Mouse (Mus musculus) CH12.LX (cell line): ENCODE results near the gene Gm43302. TPM values are rescaled to one million over a fixed set of nuclear protein-coding genes. Genes with fewer than 3 reads are reported as not detected.
"Not testable (repeated sequence)": the region's sequence is repeated elsewhere in the genome, so short reads cannot be mapped to it uniquely, and the experiment has no call there.

Experiments used
- DNase-seq: peaks from one replicate; pipeline ENCODE4 v3.0.0-alpha.2; 2013; ENCODE audit errors: extremely low read depth
- H3K27ac ChIP-seq: 2 replicates; pipeline ENCODE4 v1.5.1; 2012; ENCODE audit warnings: low read depth, mild to moderate bottlenecking, control low read depth, moderate library complexity; ENCODE audit not compliant: insufficient read depth
- H3K27me3 ChIP-seq: replicated peaks from 2 replicates; pipeline ENCODE3; 2012; ENCODE audit warnings: inconsistent platforms
- H3K36me3 ChIP-seq, 2 experiments: replicated peaks in 1 of 2; 2 replicates each; pipeline versions ENCODE3 to v1.6.1; 2012; ENCODE audit warnings: inconsistent platforms in 1 of 2, low read length in 1 of 2, mild to moderate bottlenecking in 1 of 2, mixed read lengths in 1 of 2, moderate library complexity in 1 of 2; ENCODE audit not compliant: control insufficient read depth in 1 of 2, insufficient read depth in 1 of 2
- H3K4me1 ChIP-seq, 2 experiments: 2 replicates each; pipeline ENCODE4 v1.6.1; 2012; ENCODE audit warnings: inconsistent platforms in 1 of 2, moderate library complexity in 1 of 2; ENCODE audit not compliant: insufficient read depth in 2 of 2, control insufficient read depth in 1 of 2
- H3K4me2 ChIP-seq: 2 replicates; pipeline ENCODE4 v1.6.1; 2012; ENCODE audit warnings: low read depth, mild to moderate bottlenecking, control low read depth; ENCODE audit not compliant: poor library complexity, insufficient read depth, severe bottlenecking
- H3K4me3 ChIP-seq, 3 experiments: fragments of 150-350 bp in 1 of 3; sonication (generic) in 1 of 3; replicated peaks in 1 of 3; 2 replicates each; pipeline versions ENCODE3 to v1.5.1; 2011 to 2012; ENCODE audit warnings: low read depth in 2 of 3, low read length in 2 of 3, mild to moderate bottlenecking in 2 of 3, moderate library complexity in 2 of 3, control low read depth in 1 of 3, improper control_type of control experiment in 1 of 3, inconsistent platforms in 1 of 3, mixed read lengths in 1 of 3; ENCODE audit not compliant: poor library complexity in 1 of 3
- H3K79me2 ChIP-seq: replicated peaks from 2 replicates; pipeline ENCODE4 v1.6.1; 2012; ENCODE audit warnings: mild to moderate bottlenecking, moderate library complexity; ENCODE audit not compliant: control insufficient read depth, poor library complexity, insufficient read depth, severe bottlenecking; ENCODE audit errors: extremely low read depth
- H3K9ac ChIP-seq: 2 replicates; pipeline ENCODE4 v1.6.1; 2012; ENCODE audit warnings: low read depth, mild to moderate bottlenecking, control low read depth, moderate library complexity; ENCODE audit not compliant: insufficient read depth
- H3K9me3 ChIP-seq: replicated peaks from 2 replicates; pipeline ENCODE3; 2012; ENCODE audit warnings: low read length, inconsistent platforms, mixed read lengths
- CHD1 ChIP-seq: IDR thresholded peaks from 2 replicates; pipeline ENCODE4 v1.6.1; 2012; ENCODE audit warnings: low read depth, low read length, improper control_type of control experiment, inconsistent platforms
- CHD2 ChIP-seq: IDR thresholded peaks from 2 replicates; pipeline ENCODE4 v1.6.1; 2011; ENCODE audit warnings: low read length, improper control_type of control experiment
- CTCF ChIP-seq, 2 experiments: IDR thresholded peaks in 1 of 2; conservative IDR thresholded peaks in 1 of 2; 2 replicates each; pipeline ENCODE4 v1.5.1; 2011 to 2012; ENCODE audit warnings: low read depth in 2 of 2, low read length in 2 of 2, improper control_type of control experiment in 1 of 2, inconsistent platforms in 1 of 2, mild to moderate bottlenecking in 1 of 2, moderate library complexity in 1 of 2
- E2F4 ChIP-seq: IDR thresholded peaks from 2 replicates; pipeline ENCODE4 v1.6.1; 2011; ENCODE audit warnings: low read depth, low read length, improper control_type of control experiment; ENCODE audit not compliant: insufficient replicate concordance
- ELF1 ChIP-seq: IDR thresholded peaks from 2 replicates; pipeline ENCODE4 v1.6.1; 2014; ENCODE audit warnings: low read depth, mild to moderate bottlenecking, inconsistent platforms, low read length, improper control_type of control experiment
- ETS1 ChIP-seq: conservative IDR thresholded peaks from 2 replicates; pipeline ENCODE4 v1.6.1; 2012; ENCODE audit warnings: low read depth, mild to moderate bottlenecking, inconsistent platforms, low read length, improper control_type of control experiment, moderate library complexity
- GABPA ChIP-seq: IDR thresholded peaks from 2 replicates; pipeline ENCODE4 v1.6.1; 2012; ENCODE audit warnings: low read depth, low read length, improper control_type of control experiment, inconsistent platforms; ENCODE audit not compliant: insufficient replicate concordance
- HCFC1 ChIP-seq: IDR thresholded peaks from 2 replicates; pipeline ENCODE4 v1.6.1; 2012; ENCODE audit warnings: low read depth, mild to moderate bottlenecking, inconsistent platforms, low read length, improper control_type of control experiment
- IRF4 ChIP-seq: IDR thresholded peaks from 2 replicates; pipeline ENCODE4 v1.6.1; 2014; ENCODE audit warnings: low read depth, mild to moderate bottlenecking, inconsistent platforms, low read length, improper control_type of control experiment
- JUN ChIP-seq: IDR thresholded peaks from 2 replicates; pipeline ENCODE4 v1.6.1; 2011; ENCODE audit warnings: low read depth, mild to moderate bottlenecking, low read length, improper control_type of control experiment, moderate library complexity; ENCODE audit not compliant: insufficient read depth
- KAT2A ChIP-seq: IDR thresholded peaks from 2 replicates; pipeline ENCODE4 v1.6.1; 2012; ENCODE audit warnings: low read length, improper control_type of control experiment, inconsistent platforms; ENCODE audit not compliant: insufficient replicate concordance
- MAFK ChIP-seq: IDR thresholded peaks from 2 replicates; pipeline ENCODE4 v1.6.1; 2011; ENCODE audit warnings: low read length, improper control_type of control experiment; ENCODE audit not compliant: insufficient replicate concordance
- MYC ChIP-seq: IDR thresholded peaks from 2 replicates; pipeline ENCODE4 v1.6.1; 2011; ENCODE audit warnings: low read depth, mild to moderate bottlenecking, improper control_type of control experiment, low read length
- PAX5 ChIP-seq: IDR thresholded peaks from 2 replicates; pipeline ENCODE4 v1.6.1; 2012; ENCODE audit warnings: low read length, inconsistent platforms, mixed read lengths
- RAD21 ChIP-seq: IDR thresholded peaks from 2 replicates; pipeline ENCODE4 v1.6.1; 2011; ENCODE audit warnings: low read depth, mild to moderate bottlenecking, low read length, improper control_type of control experiment, moderate library complexity
- SMC3 ChIP-seq: IDR thresholded peaks from 2 replicates; pipeline ENCODE4 v1.6.1; 2011; ENCODE audit warnings: low read depth, low read length, improper control_type of control experiment
- TBP ChIP-seq: conservative IDR thresholded peaks from 2 replicates; pipeline ENCODE4 v1.6.1; 2011; ENCODE audit warnings: low read depth, low read length, improper control_type of control experiment
- TCF12 ChIP-seq: IDR thresholded peaks from 2 replicates; pipeline ENCODE4 v1.6.1; 2014; ENCODE audit warnings: low read depth, mild to moderate bottlenecking, inconsistent platforms, low read length, improper control_type of control experiment
- USF1 ChIP-seq: IDR thresholded peaks from 2 replicates; pipeline ENCODE4 v1.6.1; 2014; ENCODE audit warnings: low read depth, mild to moderate bottlenecking, inconsistent platforms, low read length, improper control_type of control experiment
- USF2 ChIP-seq: conservative IDR thresholded peaks from 2 replicates; pipeline ENCODE4 v1.6.1; 2011; ENCODE audit warnings: low read depth, low read length, improper control_type of control experiment
- ZC3H11A ChIP-seq: IDR thresholded peaks from 2 replicates; pipeline ENCODE4 v1.6.1; 2012; ENCODE audit warnings: low read depth, mild to moderate bottlenecking, inconsistent platforms, low read length, improper control_type of control experiment
- ZKSCAN1 ChIP-seq: IDR thresholded peaks from 2 replicates; pipeline ENCODE4 v1.6.1; 2012; ENCODE audit warnings: low read depth, inconsistent platforms, low read length, improper control_type of control experiment, borderline replicate concordance
- ZMIZ1 ChIP-seq: IDR thresholded peaks from 2 replicates; pipeline ENCODE4 v1.6.1; 2012; ENCODE audit warnings: low read depth, mild to moderate bottlenecking, inconsistent platforms, low read length, improper control_type of control experiment
- dilution Hi-C: fragments of 300-500 bp; cut with MboI; formaldehyde crosslinking; loops from 2 replicates; pipeline ENCODE4 v1.14.3; 2020; ENCODE audit warnings: low sequenced_read_pairs; ENCODE audit not compliant: extremely low pct_unique_long_range_greater_than_20kb, extremely low pct_ligation_motif_present
- in situ Hi-C: fragments of 300-500 bp; cut with MboI; formaldehyde crosslinking; loops from 3 replicates; pipeline ENCODE4 v1.14.3; 2019; ENCODE audit warnings: low sequenced_read_pairs, low pct_ligation_motif_present, low pct_unique_long_range_greater_than_20kb, mixed read lengths
- polyA plus RNA-seq: library from polyadenylated mRNA; unstranded; fragments of >175 nt; gene quantifications from 2 replicates; pipeline ENCODE4 v1.2.1, GENCODE M21; 2012; ENCODE audit warnings: low read depth; ENCODE audit not compliant: insufficient read length
- total RNA-seq, 2 experiments: library from RNA; depleted of rRNA; stranded (reverse); fragments of 300-350 nt in 1 of 2; fragments of >200 nt in 1 of 2; gene quantifications; 2 replicates each; pipeline ENCODE4 v1.2.3; 2012 to 2014

Gene Gm43302
- 0.08 and 0.21 TPM in 2 replicates for total RNA-seq (2012; rRNA removed)
- total RNA-seq (2014; rRNA removed) = 0.14 and 0.44 TPM in 2 replicates
- polyA plus RNA-seq = 0.93 TPM in 1 of 2 replicates, not detected in the other

DNA sequence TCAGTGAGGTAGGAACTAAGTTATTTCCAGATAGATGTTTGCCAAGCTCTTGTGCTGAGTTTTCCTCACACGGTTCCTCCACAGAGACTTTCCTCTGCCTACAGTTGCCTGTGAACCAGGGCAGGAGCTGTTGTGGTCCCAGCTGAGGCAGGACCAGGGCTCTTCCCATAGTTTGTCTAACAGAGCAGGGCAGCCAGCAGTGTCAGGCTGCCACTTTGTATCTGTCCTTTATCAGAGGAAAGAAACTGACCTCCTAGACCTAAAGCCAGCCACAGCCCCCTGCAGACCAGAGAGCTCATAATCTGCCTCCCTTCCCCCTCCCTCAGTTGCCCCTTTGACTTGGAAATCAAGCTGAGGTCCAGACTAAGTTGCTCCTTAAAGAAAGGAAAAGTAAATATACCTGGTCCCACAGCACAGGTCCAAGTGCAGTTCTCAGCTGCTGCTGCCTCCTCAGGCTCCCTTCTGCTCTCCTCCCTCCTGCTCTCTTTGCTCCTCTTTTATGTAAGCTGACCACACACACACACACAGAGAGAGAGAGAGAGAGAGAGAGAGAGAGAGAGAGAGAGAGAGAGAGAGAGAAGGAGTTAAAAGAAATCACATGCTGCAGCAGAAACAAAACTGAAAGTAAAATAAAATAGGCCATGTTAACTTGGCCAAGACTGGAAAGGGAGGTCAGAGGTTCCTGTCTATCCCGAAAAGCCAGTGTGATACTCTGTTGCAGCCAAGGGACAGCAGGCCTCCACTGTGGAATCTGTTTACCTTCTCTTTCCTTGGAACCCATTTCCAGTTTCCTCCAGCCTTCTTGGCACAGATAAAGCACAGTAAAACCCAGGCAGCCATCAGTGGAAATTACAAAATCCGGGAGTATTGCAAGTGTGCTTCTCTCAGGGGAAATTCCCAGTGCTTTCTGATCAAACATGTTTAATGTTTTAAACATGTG, at the start of gene Gm43302, which contains the start of gene Gbp6:
Gene Gm43302 (minus strand): TSS at position 470 of the 940 bp plus-strand sequence.
Gene Gbp6 (minus strand): TSS at position 473 of the 940 bp plus-strand sequence.
- DNase-seq, H3K4me1 ChIP-seq, H3K9me3 ChIP-seq, H3K79me2 ChIP-seq, H3K27me3 ChIP-seq, in situ Hi-C loops, H3K27ac ChIP-seq, dilution Hi-C loops, H3K36me3 ChIP-seq: not testable (repeated sequence)
- Histone ChIP-seq H3K9ac (peak within 1 kb of the TSS; percentile 68), H3K4me3 (peak within 1 kb of the TSS; percentile 7 to 35 (median 28)), H3K4me2 (peak within 1 kb of the TSS; percentile 94)
- TF ChIP-seq ETS1 = peak; percentile 23; the same call in 1 of the 2 replicates

DNA sequence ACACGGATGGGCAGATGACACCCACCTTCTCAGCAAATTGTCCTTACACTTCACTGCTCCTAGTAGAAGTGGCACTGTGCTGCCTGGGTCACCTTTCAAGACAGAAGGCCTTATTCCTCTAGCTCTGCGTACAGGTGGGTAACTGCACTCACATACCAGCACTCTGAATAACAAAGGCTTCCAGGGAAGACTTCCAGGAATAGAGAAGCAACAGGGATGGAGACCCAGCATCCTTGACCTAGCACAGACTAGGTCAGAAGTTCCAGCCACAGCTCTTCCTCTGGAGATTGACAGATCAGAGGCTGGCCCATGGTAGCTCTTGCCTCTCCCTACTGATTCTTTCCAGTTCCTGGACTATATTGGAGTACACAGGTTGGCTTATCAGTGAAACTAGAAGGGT, 47.8 kb upstream of the Gm43302 start:
- in situ Hi-C loops = no loop called here
- H3K4me2 ChIP-seq = no peak overlapping the region

DNA sequence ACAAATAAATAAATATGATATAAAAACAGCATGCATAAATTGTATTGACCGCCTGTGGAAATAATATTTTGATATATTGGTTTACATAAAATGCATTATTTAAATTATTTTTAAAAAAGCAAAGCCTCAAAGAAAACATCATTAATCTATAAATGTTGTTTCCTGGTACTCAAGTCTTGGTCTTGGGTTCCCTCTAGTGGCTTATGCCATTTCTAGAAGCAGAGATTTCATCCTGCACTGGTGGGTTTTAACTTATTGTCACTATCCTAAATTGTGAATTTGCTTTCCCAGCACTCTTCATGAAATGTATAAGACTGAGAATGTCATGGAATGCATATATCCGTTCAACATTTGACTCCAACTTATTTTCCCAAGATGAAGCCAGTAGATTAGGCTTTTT, 29.0 kb upstream of the Gm43302 start:
- Histone ChIP-seq H3K4me1 (no peaks in the 10 kb centered on the region), H3K4me2 (no peak overlapping the region), H3K79me2 (no peaks in the 10 kb centered on the region), H3K27ac (no peak overlapping the region), H3K9me3 (no peaks in the 10 kb centered on the region), H3K4me3 (no peak overlapping the region), H3K27me3 (no peaks in the 10 kb centered on the region), H3K9ac (no peak overlapping the region), H3K36me3 (no peaks in the 10 kb centered on the region)
- dilution Hi-C loops = no loop called here
- DNase-seq = no peak
- TF ChIP-seq JUN = no peak
- no peak for TF ChIP-seq GABPA
- TF ChIP-seq ZMIZ1 = no peak
- peak; percentile 58 for TF ChIP-seq SMC3
- peak; percentile 82 for TF ChIP-seq RAD21
- TF ChIP-seq ZKSCAN1 = no peak
- TF ChIP-seq CTCF (conservative IDR thresholded peaks at IDR 0.05 in 1 of 2, IDR thresholded peaks at IDR 0.05 in 1 of 2; ENCODE audit: low read depth in 2 of 2, low read length in 2 of 2) = peak in 1 of 2 experiments; percentile 72; a peak in 3 of 4 replicates
- peak; percentile 16; the same call in 1 of the 2 replicates for TF ChIP-seq ZC3H11A
- TF ChIP-seq MAFK = no peak
- in situ Hi-C loops = loop anchor here (25.0 kb wide), 2 partner anchors 335 to 985 kb away; partner anchors contain the start of genes Abcg3 and Mepe

More for the DNA sequence above, 47.8 kb upstream of the Gm43302 start:
- no peaks in the 10 kb centered on the region for H3K79me2 ChIP-seq
- no peaks in the 10 kb centered on the region for H3K9me3 ChIP-seq
- peaks cover 0 to 20% of the 10 kb centered on the region in 2 experiments; a peak in 2 of 4 replicates for H3K4me1 ChIP-seq
- dilution Hi-C loops = no loop called here
- no peak overlapping the region for H3K9ac ChIP-seq
- TF ChIP-seq ZMIZ1 = no peak
- TF ChIP-seq E2F4 = no peak
- TF ChIP-seq ELF1 = no peak
- no peak for TF ChIP-seq ETS1
- no peak for TF ChIP-seq RAD21
- TF ChIP-seq CHD2 = no peak
- no peak for TF ChIP-seq ZC3H11A
- no peak for TF ChIP-seq MYC
- no peak for TF ChIP-seq KAT2A
- no peak for TF ChIP-seq USF2
- no peak for TF ChIP-seq MAFK
- TF ChIP-seq PAX5 = no peak
- TF ChIP-seq TCF12 = no peak
- no peak for TF ChIP-seq HCFC1
- no peak for TF ChIP-seq TBP
- TF ChIP-seq USF1 = no peak
- TF ChIP-seq IRF4 = no peak
- no peak for TF ChIP-seq CHD1
- H3K36me3 ChIP-seq = no peaks in the 10 kb centered on the region
- no peaks in the 10 kb centered on the region for H3K27me3 ChIP-seq
- H3K27ac ChIP-seq = no peak overlapping the region
- DNase-seq = no peak
- no peak overlapping the region for H3K4me3 ChIP-seq
